Mouse (Mus musculus) testis, adult 2 months (tissue): ENCODE results near the gene Thsd7a. TPM values are rescaled to one million over a fixed set of nuclear protein-coding genes. Genes with fewer than 3 reads are reported as not detected.

Source experiments
- H3K27ac ChIP-seq: fragments of 200-500 bp; 2 replicates; pipeline ENCODE4 v1.5.1; 2012; ENCODE audit warnings: low read depth, low read length; ENCODE audit not compliant: control insufficient read depth, insufficient read depth
- H3K27me3 ChIP-seq: fragments of 200-500 bp; 2 replicates; pipeline ENCODE4 v1.6.1; 2012; ENCODE audit warnings: mild to moderate bottlenecking, low read length, moderate library complexity; ENCODE audit not compliant: control insufficient read depth, insufficient read depth
- H3K36me3 ChIP-seq: fragments of 200-500 bp; 2 replicates; pipeline ENCODE4 v1.6.1; 2012; ENCODE audit warnings: mild to moderate bottlenecking, low read length; ENCODE audit not compliant: control insufficient read depth, insufficient read depth
- H3K4me1 ChIP-seq: fragments of 200-500 bp; 2 replicates; pipeline ENCODE4 v1.6.1; 2012; ENCODE audit warnings: low read length; ENCODE audit not compliant: control insufficient read depth, insufficient read depth
- H3K4me3 ChIP-seq: fragments of 200-500 bp; 2 replicates; pipeline ENCODE4 v1.5.1; 2012; ENCODE audit warnings: low read depth, mild to moderate bottlenecking, low read length, moderate library complexity, mixed read lengths; ENCODE audit not compliant: control insufficient read depth
- CTCF ChIP-seq: fragments of 200-500 bp; IDR thresholded peaks from 2 replicates; pipeline ENCODE4 v1.5.1; 2012; ENCODE audit warnings: low read depth, mild to moderate bottlenecking, inconsistent platforms, low read length, moderate library complexity; ENCODE audit not compliant: control insufficient read depth, insufficient read depth, insufficient replicate concordance
- POLR2A ChIP-seq: fragments of 200-500 bp; IDR thresholded peaks from 2 replicates; pipeline ENCODE4 v1.6.1; 2012; ENCODE audit warnings: low read depth, mild to moderate bottlenecking, inconsistent platforms, low read length, moderate library complexity; ENCODE audit not compliant: control insufficient read depth
- polyA plus RNA-seq: library from polyadenylated mRNA; depleted of rRNA; stranded (reverse); fragments of >200 nt; gene quantifications from 2 replicates; pipeline ENCODE4 v1.2.3, GENCODE M21; 2012; rRNA removed

Gene Thsd7a
- 1.9 and 3.0 TPM in 2 replicates for polyA plus RNA-seq

- Histone ChIP-seq H3K27me3 (no peaks in the 10 kb centered on the region), H3K36me3 (no peaks in the 10 kb centered on the region), H3K4me3 (peak within 1 kb of the TSS; percentile 64), H3K27ac (no peak within 1 kb of the TSS), H3K4me1 (peaks cover 8% of the 10 kb centered on the region)
- TF ChIP-seq POLR2A (no peak), CTCF (no peak)
Measured at GRCm38 (mm10) chr6:12748787-12749530, at the start of gene Thsd7a. Thsd7a (minus strand) TSS chr6:12749410.

DNA sequence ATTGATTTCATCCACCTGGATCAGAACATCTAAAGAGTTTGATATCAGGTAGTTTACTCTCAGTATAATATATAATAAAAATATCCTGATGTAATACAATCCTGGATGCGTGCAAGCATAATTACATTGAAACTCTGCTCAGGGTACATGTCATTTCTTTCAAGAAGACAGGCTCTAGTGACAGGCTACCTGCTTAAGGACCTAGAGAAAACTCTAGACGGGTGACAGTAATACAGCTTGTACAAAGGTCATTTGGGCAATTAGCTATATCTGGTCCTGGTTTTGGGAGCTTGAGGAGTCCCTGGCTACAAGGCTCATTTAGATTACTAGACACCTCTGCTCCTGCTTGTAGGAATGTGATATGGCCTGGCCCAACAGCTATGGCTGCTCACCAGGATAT, 37.9 kb upstream of the Thsd7a start:
- no peak for TF ChIP-seq POLR2A
- TF ChIP-seq CTCF = no peak
- no peak overlapping the region for H3K4me3 ChIP-seq
- H3K36me3 ChIP-seq = no peaks in the 10 kb centered on the region
- H3K27me3 ChIP-seq = no peaks in the 10 kb centered on the region
- H3K4me1 ChIP-seq = no peaks in the 10 kb centered on the region
- no peak overlapping the region for H3K27ac ChIP-seq

GRCm38 (mm10) chr6:12786378-12786982, 37.3 kb upstream of the Thsd7a start:
- no peak overlapping the region for H3K4me3 ChIP-seq
- H3K27me3 ChIP-seq = no peaks in the 10 kb centered on the region
- no peaks in the 10 kb centered on the region for H3K36me3 ChIP-seq
- no peaks in the 10 kb centered on the region for H3K4me1 ChIP-seq
- H3K27ac ChIP-seq = no peak overlapping the region
- no peak for TF ChIP-seq POLR2A
- no peak for TF ChIP-seq CTCF

DNA sequence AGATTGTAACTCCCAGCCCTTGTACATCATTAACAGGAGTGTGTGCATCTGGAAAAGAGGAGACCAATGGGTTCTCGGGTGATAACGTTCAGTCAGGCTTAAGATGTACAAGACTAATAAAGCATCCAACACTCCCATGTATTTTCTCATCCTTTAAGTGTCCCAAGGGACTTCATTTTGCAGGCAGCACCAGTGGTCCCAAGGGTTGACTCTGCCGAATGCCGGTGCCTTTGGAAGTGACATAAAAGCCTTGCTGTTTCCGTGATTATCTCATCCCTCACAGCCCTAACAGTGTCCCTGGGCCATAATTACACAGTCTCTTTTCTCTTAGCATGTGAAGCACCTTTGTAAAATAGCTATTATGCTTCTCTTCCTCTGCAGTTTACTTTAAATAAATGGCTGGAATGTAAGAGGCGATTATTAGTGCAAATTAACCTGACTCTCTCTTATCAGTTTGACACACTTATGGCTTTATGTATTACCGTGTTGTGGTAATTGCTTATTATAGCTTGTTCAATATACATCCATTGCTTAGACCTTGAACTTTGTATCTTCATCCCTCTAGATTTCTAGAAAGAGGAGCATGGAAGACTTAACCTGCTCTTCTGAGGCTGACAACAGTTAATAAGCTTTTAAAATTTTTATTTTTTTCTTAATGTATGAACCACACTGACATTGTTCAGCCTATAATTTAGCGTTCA, 35.9 kb upstream of the Thsd7a start:
- no peaks in the 10 kb centered on the region for H3K27me3 ChIP-seq
- H3K27ac ChIP-seq = no peak overlapping the region
- H3K36me3 ChIP-seq = no peaks in the 10 kb centered on the region
- TF ChIP-seq CTCF = no peak
- TF ChIP-seq POLR2A = no peak
- no peaks in the 10 kb centered on the region for H3K4me1 ChIP-seq
- H3K4me3 ChIP-seq = no peak overlapping the region

- TF ChIP-seq CTCF (no peak), POLR2A (no peak)
- H3K36me3 ChIP-seq = no peaks in the 10 kb centered on the region
- H3K27ac ChIP-seq = no peak overlapping the region
- no peak overlapping the region for H3K4me3 ChIP-seq
- H3K4me1 ChIP-seq = no peaks in the 10 kb centered on the region
- H3K27me3 ChIP-seq = no peaks in the 10 kb centered on the region
Measured at GRCm38 (mm10) chr6:12772799-12773198, 23.6 kb upstream of the Thsd7a start.

DNA sequence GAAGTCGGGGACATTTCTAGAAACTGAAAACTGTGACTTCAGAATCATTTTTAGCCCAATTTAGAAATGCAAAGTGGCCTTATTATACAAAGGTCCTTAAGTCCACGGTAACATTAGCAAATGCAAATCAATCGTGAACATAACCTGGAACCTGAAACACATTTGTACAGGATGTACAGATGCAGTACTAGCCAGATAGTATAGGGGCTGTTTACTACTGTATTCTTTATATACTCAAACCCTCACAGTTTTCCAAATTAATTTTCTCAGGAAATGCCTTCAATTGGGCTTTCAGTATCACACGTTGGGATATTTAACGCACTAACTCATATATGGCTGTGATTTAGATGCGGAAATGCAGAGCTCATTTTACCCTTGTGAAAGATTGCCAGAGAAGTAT, 16.0 kb upstream of the Thsd7a start:
- Histone ChIP-seq H3K27me3 (no peaks in the 10 kb centered on the region), H3K4me1 (no peaks in the 10 kb centered on the region), H3K27ac (no peak overlapping the region), H3K4me3 (no peak overlapping the region), H3K36me3 (no peaks in the 10 kb centered on the region)
- TF ChIP-seq POLR2A = no peak
- no peak for TF ChIP-seq CTCF

- Histone ChIP-seq H3K27ac (no peak overlapping the region), H3K4me3 (no peak overlapping the region), H3K36me3 (no peaks in the 10 kb centered on the region), H3K4me1 (no peaks in the 10 kb centered on the region), H3K27me3 (no peaks in the 10 kb centered on the region)
- TF ChIP-seq CTCF = no peak
- no peak for TF ChIP-seq POLR2A
Measured at GRCm38 (mm10) chr6:12764606-12765005, 15.4 kb upstream of the Thsd7a start.
